Mouse (Mus musculus) neural tube, embryonic 12.5 days (tissue): ENCODE results near the gene Krt20. TPM values are rescaled to one million over a fixed set of nuclear protein-coding genes. Genes with fewer than 3 reads are reported as not detected.

Source experiments
- ATAC-seq: fragments of 200-750 bp; cut with Nextera tagmentation; 2 replicates; pipeline ENCODE4 v1.8.0; 2017; ENCODE audit warnings: low read depth, mild to moderate bottlenecking, moderate TSS enrichment, moderate library complexity; ENCODE audit not compliant: low FRiP score
- H3K27ac ChIP-seq: fragments of 300-500 bp; sonication (generic); 2 replicates; pipeline ENCODE4 v1.5.1; 2016
- H3K27me3 ChIP-seq: fragments of 300-500 bp; sonication (generic); replicated peaks from 2 replicates; pipeline ENCODE4 v1.6.1; 2016; ENCODE audit warnings: mild to moderate bottlenecking
- H3K36me3 ChIP-seq: fragments of 300-500 bp; sonication (generic); 2 replicates; pipeline ENCODE4 v1.6.1; 2016; ENCODE audit warnings: mild to moderate bottlenecking
- H3K4me1 ChIP-seq: fragments of 300-500 bp; sonication (generic); 2 replicates; pipeline ENCODE4 v1.6.1; 2016
- H3K4me2 ChIP-seq: fragments of 300-500 bp; sonication (generic); replicated peaks from 2 replicates; pipeline ENCODE4 v1.6.1; 2016; ENCODE audit warnings: mild to moderate bottlenecking
- H3K4me3 ChIP-seq: fragments of 300-500 bp; sonication (generic); 2 replicates; pipeline ENCODE4 v1.5.1; 2016
- H3K9ac ChIP-seq: fragments of 300-500 bp; sonication (generic); 2 replicates; pipeline ENCODE4 v1.6.1; 2016; ENCODE audit warnings: mild to moderate bottlenecking
- H3K9me3 ChIP-seq: fragments of 300-500 bp; sonication (generic); 2 replicates; pipeline ENCODE4 v1.6.1; 2016; ENCODE audit warnings: mild to moderate bottlenecking
- WGBS: fragments of 180-500 bp; shearing (Covaris S2); methylation state at CpG from one replicate; pipeline ENCODE4 v1.1.7; 2016; 5-methylcytosine and 5-hydroxymethylcytosine counted together
- polyA plus RNA-seq: library from polyadenylated mRNA; unstranded; fragments of >200 nt; fragmentation: Nextera tagmentation; extraction: Ambion mirVana; gene quantifications from 2 replicates; pipeline ENCODE4 v1.2.1, GENCODE M21; 2016

The Krt20 gene
- polyA plus RNA-seq, 1 experiment from 2014 or later, result 0.38 TPM

DNA sequence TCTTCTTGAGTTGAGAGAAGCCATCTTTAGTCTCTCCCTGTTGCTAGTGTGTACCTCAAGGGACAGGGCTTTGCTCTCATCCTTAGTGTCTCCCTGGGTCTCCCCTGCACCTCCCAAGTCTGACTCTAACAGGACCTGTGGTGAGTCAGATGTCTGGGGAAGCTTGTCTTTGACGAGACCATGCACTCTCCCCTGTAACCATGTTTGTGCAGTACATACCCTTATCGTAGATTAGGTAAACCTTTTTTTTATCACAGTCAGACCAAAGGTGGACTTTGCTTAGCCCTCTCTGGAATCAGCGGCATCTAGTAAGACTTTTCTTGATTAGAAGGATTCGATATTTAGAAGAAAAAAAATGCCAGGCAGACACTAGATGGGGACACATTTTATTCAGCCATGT lies 16.1 kb upstream of the Krt20 start:
- ATAC-seq, result no peak
- Histone ChIP-seq H3K4me2 (no peak overlapping the region), H3K4me1 (no peaks in the 10 kb centered on the region), H3K27me3 (no peaks in the 10 kb centered on the region), H3K27ac (no peak overlapping the region), H3K9me3 (no peaks in the 10 kb centered on the region), H3K36me3 (no peaks in the 10 kb centered on the region), H3K9ac (no peak overlapping the region), H3K4me3 (no peak overlapping the region)
- 88% methylated on average over 4 of the region's 4 CpGs for WGBS

DNA sequence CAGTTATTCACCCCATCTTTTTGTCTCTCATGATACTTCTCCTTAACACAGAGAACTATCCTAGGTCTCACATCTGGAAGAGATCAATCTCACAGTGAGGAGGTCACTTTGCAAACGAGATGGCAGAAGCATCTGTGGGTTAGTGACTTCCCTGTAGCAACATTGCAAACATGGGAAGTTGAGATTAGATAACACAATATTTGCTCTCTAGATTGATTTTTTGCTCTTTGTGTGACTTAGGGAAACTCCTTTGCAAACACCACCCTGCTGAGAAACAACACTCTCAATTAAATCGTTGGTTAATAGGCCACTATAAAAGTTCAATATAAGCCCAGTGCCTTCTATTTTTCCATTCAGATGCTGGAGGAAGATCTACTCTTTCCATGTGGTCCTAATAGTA lies 10.8 kb upstream of the Krt20 start:
- 58% methylated on average over 2 of the region's 2 CpGs for WGBS
- no peak overlapping the region for H3K9ac ChIP-seq
- no peaks in the 10 kb centered on the region for H3K36me3 ChIP-seq
- H3K4me3 ChIP-seq, result no peak overlapping the region
- no peaks in the 10 kb centered on the region for H3K9me3 ChIP-seq
- H3K4me2 ChIP-seq, result no peak overlapping the region
- no peaks in the 10 kb centered on the region for H3K4me1 ChIP-seq
- H3K27me3 ChIP-seq, result no peaks in the 10 kb centered on the region
- no peak overlapping the region for H3K27ac ChIP-seq
- ATAC-seq, result no peak

DNA sequence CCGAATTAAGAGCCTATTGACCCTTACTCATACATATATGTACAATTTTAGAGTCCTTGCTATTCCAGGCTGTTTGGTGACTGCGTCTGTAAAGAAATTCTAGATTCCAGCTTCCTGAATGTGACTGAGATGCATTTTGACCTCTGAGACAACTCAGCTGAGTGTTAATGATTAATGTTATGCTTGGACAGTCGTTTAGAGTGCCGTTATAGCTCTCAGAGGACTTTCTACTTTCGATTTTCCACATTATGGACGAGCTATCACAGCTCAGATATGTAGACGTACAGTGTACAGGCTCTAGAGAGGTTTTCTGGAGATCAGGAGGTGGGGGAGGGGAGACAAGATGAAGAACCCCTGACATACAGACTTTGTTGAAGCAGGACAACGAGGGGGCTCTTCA lies 3.3 kb upstream of the Krt20 start:
- 74% methylated on average over 8 of the region's 8 CpGs for WGBS
- Histone ChIP-seq H3K9me3 (no peaks in the 10 kb centered on the region), H3K4me2 (no peak overlapping the region), H3K36me3 (no peaks in the 10 kb centered on the region), H3K4me1 (no peaks in the 10 kb centered on the region), H3K9ac (no peak overlapping the region), H3K27ac (no peak overlapping the region), H3K27me3 (no peaks in the 10 kb centered on the region), H3K4me3 (no peak overlapping the region)
- ATAC-seq, result no peak

DNA sequence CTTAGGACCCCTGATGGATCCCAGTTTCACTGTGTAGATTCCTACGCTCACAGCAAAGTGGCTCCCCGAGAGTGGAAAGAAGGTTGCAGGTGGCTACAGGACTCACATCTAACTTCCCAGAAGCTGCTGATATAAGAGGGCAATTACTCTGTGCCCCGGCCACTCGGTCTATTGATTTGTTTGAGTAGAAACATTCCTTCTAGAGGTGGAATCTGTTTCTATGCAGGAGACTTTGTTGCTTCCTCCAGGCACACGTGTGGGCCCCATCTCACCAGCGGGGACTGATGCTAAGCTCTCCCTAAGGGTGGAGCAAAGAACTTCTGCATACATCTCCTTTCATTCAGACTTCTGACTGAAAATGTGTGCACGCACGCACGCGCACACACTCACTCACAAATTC lies 1.5 kb upstream of the Krt20 start:
- H3K27me3 ChIP-seq, result no peaks in the 10 kb centered on the region
- H3K27ac ChIP-seq, result no peak overlapping the region
- no peak overlapping the region for H3K9ac ChIP-seq
- H3K4me2 ChIP-seq, result no peak overlapping the region
- WGBS, result 76% methylated on average over 10 of the region's 10 CpGs
- no peaks in the 10 kb centered on the region for H3K36me3 ChIP-seq
- no peaks in the 10 kb centered on the region for H3K9me3 ChIP-seq
- H3K4me1 ChIP-seq, result no peaks in the 10 kb centered on the region
- no peak overlapping the region for H3K4me3 ChIP-seq
- ATAC-seq, result no peak

DNA sequence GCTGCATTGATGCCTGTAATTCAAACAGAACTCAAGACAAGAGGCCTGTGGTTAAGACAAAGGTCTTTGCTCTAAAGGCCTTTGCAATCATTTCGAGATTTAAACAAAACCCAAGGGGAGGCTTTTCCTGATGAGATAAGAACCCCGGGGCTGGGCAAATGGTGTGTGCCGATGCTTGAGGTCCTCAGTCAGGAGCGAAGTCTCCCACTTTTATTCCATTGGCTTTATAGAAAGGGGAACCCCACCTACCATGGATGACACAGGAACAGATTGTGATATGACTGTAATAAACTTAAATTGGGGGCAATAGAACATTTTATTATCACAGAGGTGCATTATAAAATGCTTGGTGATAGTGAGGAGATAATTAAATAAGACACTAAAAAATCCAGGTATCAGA lies 1.3 kb downstream of the Krt20 start:
- Histone ChIP-seq H3K36me3 (no peaks in the 10 kb centered on the region), H3K9ac (no peak overlapping the region), H3K27ac (no peak overlapping the region), H3K27me3 (no peaks in the 10 kb centered on the region), H3K4me1 (no peaks in the 10 kb centered on the region), H3K4me2 (no peak overlapping the region), H3K9me3 (no peaks in the 10 kb centered on the region), H3K4me3 (no peak overlapping the region)
- WGBS, result 78% methylated on average over 4 of the region's 4 CpGs
- no peak for ATAC-seq

DNA sequence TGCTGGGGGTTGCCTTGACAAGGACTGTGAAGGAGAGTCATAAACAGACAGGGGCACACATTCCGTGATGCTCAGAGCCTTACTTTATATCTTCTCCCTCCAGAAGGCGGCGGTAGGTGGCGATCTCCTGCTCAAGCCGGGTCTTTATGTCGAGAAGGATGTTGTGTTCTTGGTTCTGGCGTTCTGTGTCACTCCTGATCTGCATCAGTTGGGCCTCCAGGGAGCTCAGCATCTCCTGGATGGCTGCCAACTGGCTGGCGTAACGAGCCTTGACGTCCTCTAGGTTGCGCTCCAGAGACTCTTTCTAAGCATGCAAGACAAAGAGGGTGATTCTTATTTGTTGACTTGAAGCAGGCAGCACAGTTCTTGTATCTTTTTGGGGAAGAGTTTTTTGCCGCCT lies 7.3 kb downstream of the Krt20 start:
- no peak for ATAC-seq
- Histone ChIP-seq H3K4me2 (no peak overlapping the region), H3K9ac (no peak overlapping the region), H3K27ac (no peak overlapping the region), H3K4me1 (no peaks in the 10 kb centered on the region), H3K4me3 (no peak overlapping the region), H3K27me3 (no peaks in the 10 kb centered on the region), H3K36me3 (no peaks in the 10 kb centered on the region), H3K9me3 (no peaks in the 10 kb centered on the region)
- WGBS, result 50% methylated on average over 12 of the region's 12 CpGs

DNA sequence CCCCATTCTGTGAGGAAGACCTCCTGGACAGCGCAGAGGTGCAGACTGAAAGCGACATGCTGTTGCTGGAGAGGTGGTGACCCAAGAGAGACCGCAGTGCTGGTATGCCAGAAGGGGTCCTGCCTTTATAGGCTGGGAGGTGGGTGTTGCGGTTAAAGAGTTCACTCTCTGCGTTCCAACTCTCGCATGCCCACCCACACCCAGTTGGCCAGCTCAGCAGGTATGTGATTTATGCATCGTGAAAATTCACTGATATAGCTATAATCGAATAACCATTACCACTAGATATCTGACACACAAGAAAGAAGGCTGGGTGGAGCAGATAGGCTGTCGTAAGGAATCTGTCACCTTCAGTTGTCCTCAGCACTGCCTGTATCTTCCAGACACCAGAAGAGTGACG lies 15.8 kb downstream of the Krt20 start, which contains the start of gene Krt12:
TSS of gene Krt12 (minus strand) at position 101 of the 400 bp plus-strand sequence.
- no peak within 1 kb of the TSS for H3K4me3 ChIP-seq
- WGBS, result 87% methylated on average over 10 of the region's 10 CpGs
- no peak within 1 kb of the TSS for H3K27ac ChIP-seq
- no peaks in the 10 kb centered on the region for H3K27me3 ChIP-seq
- H3K9me3 ChIP-seq, result no peaks in the 10 kb centered on the region
- no peak within 1 kb of the TSS for H3K9ac ChIP-seq
- H3K4me1 ChIP-seq, result no peaks in the 10 kb centered on the region
- H3K4me2 ChIP-seq, result no peak within 1 kb of the TSS
- no peak for ATAC-seq
- no peaks in the 10 kb centered on the region for H3K36me3 ChIP-seq

DNA sequence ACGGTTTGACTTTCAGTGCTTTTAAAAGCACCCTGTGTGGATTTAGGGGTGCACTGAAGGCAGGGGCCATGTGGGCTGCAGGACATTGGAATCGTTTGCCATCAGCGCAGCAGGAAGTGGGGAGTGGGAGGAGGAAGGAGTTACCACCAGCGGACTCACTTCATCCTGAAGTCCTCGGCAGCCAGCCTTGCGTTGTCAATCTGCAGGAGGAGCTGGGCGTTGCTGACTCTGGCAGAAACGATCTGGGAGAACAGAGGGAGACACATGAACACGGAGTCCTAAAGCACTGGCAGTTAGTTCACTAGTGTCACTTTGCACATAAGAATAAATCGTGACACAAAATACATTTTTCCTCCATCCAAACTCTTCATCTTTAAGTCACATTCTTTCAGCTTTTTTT lies 17.4 kb downstream of the Krt20 start:
- H3K9ac ChIP-seq, result no peak overlapping the region
- no peak overlapping the region for H3K27ac ChIP-seq
- H3K4me3 ChIP-seq, result no peak overlapping the region
- H3K4me1 ChIP-seq, result no peaks in the 10 kb centered on the region
- no peaks in the 10 kb centered on the region for H3K36me3 ChIP-seq
- H3K4me2 ChIP-seq, result no peak overlapping the region
- H3K27me3 ChIP-seq, result no peaks in the 10 kb centered on the region
- no peaks in the 10 kb centered on the region for H3K9me3 ChIP-seq
- no peak for ATAC-seq
- WGBS, result 62% methylated on average over 10 of the region's 10 CpGs

DNA sequence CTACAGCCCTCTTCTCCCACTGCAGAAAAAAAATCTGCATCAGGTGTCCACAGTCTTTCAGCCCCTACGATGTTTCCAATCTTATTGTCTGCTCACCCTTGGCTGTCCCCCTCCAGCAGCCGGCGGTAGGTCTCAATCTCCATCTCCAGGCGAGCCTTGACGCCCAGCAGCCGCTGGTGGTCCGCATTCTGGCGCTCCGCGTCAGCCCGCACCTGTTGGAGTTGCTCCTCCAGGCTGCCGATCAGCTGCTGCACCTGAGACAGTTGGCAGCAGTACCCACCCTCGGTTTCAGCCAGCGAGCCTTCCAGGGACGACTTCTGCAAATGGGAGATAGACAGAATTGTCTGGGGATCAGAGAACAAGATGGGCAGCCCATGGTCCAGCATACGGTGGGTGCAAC lies 20.1 kb downstream of the Krt20 start:
- 68% methylated on average over 16 of the region's 16 CpGs for WGBS
- Histone ChIP-seq H3K9ac (no peak overlapping the region), H3K27me3 (no peaks in the 10 kb centered on the region), H3K4me3 (no peak overlapping the region), H3K27ac (no peak overlapping the region), H3K4me1 (no peaks in the 10 kb centered on the region), H3K36me3 (no peaks in the 10 kb centered on the region), H3K9me3 (no peaks in the 10 kb centered on the region), H3K4me2 (no peak overlapping the region)
- ATAC-seq, result no peak

DNA sequence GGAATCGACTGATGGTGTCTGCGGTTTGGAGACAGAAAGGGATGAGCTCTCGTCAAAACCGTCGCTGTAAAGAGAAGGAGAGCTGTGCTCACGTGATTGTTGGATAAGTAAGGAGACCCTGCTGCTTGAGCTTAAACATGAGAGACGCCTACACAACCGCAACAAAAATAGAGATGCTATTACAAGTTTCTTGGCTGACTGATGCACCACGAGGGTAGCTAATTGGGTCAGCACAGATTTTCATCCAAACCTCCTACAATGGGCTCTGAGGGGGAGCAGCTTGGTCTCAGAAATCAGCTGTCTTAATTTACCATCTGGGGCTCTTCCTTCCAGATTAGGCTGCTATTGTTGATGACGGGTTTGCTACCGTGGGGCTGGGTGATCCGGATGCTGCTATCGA lies 21.0 kb downstream of the Krt20 start:
- Histone ChIP-seq H3K36me3 (no peaks in the 10 kb centered on the region), H3K4me1 (no peaks in the 10 kb centered on the region)
- 87% methylated on average over 13 of the region's 13 CpGs for WGBS

DNA sequence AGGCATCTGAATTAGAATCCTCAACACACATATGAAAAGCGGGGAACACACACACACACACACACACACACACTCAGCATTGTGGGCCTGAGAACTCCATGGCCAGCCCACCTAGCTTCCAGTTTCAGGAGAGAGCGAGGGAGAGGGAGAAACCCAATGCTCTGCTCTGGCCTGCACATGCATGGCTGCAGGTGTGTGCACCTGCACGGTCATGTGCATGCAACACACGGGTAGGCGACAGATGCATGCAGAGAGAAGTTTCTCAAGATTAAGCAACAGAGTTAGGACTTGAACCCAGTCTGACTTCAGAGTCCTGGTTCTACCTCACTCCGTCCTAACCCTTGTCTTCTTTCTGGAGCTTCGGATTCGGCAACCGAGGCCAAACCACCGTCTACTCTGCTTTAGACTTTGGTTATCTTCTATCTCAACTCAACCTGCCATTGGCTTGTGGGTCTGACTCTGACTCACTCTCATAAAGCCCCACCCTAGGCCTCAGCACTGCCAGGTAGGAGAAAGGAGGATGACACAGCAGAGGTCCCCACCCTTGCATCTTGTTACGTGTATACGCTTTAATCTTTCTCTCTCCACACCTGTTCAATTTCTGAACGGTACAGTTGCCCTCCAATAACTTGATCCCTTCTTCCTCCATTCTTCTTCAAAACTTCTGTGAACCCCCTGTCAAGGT lies 23.3 kb downstream of the Krt20 start:
- Histone ChIP-seq H3K27ac (no peak overlapping the region), H3K27me3 (no peaks in the 10 kb centered on the region), H3K9ac (no peak overlapping the region), H3K4me2 (no peak overlapping the region), H3K4me3 (no peak overlapping the region), H3K4me1 (no peaks in the 10 kb centered on the region), H3K36me3 (no peaks in the 10 kb centered on the region), H3K9me3 (no peaks in the 10 kb centered on the region)
- WGBS, result 92% methylated on average over 13 of the region's 13 CpGs
- ATAC-seq, result no peak

More for the DNA sequence above, 21.0 kb downstream of the Krt20 start:
- no peak overlapping the region for H3K9ac ChIP-seq
- H3K4me3 ChIP-seq, result no peak overlapping the region
- no peaks in the 10 kb centered on the region for H3K27me3 ChIP-seq
- H3K4me2 ChIP-seq, result no peak overlapping the region
- H3K27ac ChIP-seq, result no peak overlapping the region
- no peak for ATAC-seq
- no peaks in the 10 kb centered on the region for H3K9me3 ChIP-seq

DNA sequence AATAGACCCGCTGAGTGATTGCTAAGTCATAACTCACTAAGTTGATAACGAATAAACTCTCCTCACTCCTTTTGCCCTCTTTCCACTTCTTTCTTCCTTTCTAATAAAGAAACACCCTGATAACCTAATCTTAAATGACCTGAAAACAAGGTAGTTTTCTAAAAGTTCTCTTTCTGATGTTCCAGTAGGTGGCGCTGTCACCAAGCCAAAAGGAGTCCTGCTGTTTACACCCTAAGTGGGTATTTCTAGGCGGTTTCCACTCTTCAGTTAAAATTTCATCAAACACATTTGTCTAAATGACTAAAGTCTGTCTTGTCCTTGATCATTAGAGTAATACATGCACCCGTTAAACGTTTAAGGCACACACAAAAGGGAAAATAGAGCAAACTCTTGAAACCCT lies 24.7 kb downstream of the Krt20 start:
- Histone ChIP-seq H3K27me3 (no peaks in the 10 kb centered on the region), H3K27ac (no peak overlapping the region), H3K9me3 (no peaks in the 10 kb centered on the region), H3K4me2 (no peak overlapping the region), H3K4me3 (no peak overlapping the region), H3K4me1 (no peaks in the 10 kb centered on the region), H3K9ac (no peak overlapping the region), H3K36me3 (no peaks in the 10 kb centered on the region)
- WGBS, result 25% methylated on average over 6 of the region's 6 CpGs
- no peak for ATAC-seq

DNA sequence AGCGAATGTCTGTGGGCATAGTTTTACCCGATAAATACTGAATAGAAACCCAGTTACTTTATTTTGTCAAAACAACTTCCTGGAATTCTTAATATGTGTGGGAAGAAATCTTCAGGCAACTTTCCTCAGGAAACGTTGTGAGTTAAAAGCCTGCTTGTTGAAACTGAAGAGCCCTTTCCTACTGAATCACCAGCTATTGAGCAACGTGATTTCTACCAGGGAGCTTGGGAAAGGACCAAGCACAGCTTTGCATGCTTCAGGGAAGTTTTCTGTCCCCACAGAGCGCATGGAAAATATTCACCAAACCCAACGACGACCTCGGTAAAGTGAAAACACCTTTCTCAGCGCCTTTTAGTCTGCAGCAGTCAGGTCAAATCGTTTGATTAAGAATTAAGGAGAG lies 31.8 kb downstream of the Krt20 start:
- no peak for ATAC-seq

More for the DNA sequence above, 31.8 kb downstream of the Krt20 start:
- H3K36me3 ChIP-seq, result no peaks in the 10 kb centered on the region
- H3K9ac ChIP-seq, result no peak overlapping the region
- WGBS, result 80% methylated on average over 10 of the region's 10 CpGs
- H3K4me3 ChIP-seq, result no peak overlapping the region
- H3K27me3 ChIP-seq, result no peaks in the 10 kb centered on the region
- H3K27ac ChIP-seq, result no peak overlapping the region
- H3K4me2 ChIP-seq, result no peak overlapping the region
- H3K4me1 ChIP-seq, result no peaks in the 10 kb centered on the region
- no peaks in the 10 kb centered on the region for H3K9me3 ChIP-seq
